Mouse (Mus musculus): Measurements from ENCODE around the gene Rgs9. TPM values are rescaled to one million over a fixed set of nuclear protein-coding genes. Genes with fewer than 3 reads are reported as not detected.

Gene Rgs9
- total RNA-seq, 1 experiment = 1.6 TPM

DNA sequence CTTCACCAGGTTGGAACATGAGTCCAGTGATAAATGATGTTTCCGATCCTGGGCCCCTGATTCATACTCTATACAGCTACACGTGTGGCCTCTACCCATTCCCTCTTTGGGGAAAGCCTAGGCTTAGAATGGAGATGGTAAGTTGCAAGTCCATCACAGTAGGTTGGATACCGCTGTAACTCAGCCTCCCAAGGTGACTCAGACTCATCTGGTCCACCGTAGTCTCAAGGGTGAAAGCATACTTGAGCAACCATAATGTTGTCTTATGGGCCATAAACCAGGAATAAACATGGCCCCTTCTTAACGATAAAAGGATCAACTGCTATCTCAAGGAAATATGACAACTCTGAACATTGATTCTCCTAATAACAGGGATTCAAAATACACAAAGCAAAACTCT is 109.7 kb downstream of the Rgs9 start:
- in situ Hi-C loops (cut with MboI; ENCODE audit: low sequenced_read_pairs in 2 of 2, unreplicated experiment in 2 of 2) = loop anchor here in 1 of 2 experiments (25.0 kb wide), 1 partner anchor 726 kb away; no protein-coding TSS in a partner anchor
- Histone ChIP-seq H3K9ac (ENCODE audit: insufficient read depth, low read depth, low read length, poor library complexity, severe bottlenecking) (no peak overlapping the region), H3K36me3 (ENCODE audit: control insufficient read depth, insufficient read depth, low read length, poor library complexity, severe bottlenecking) (no peaks in the 10 kb centered on the region), H3K4me1 (ENCODE audit: control insufficient read depth in 2 of 2, insufficient read depth in 2 of 2, low read length in 2 of 2, poor library complexity in 1 of 2) (no peaks in the 10 kb centered on the region), H3K27ac (ENCODE audit: insufficient read depth, low read depth, low read length, poor library complexity, severe bottlenecking) (no peak overlapping the region), H3K4me3 (ENCODE audit: insufficient read depth in 1 of 2, low read depth in 1 of 2, low read length in 2 of 2, poor library complexity in 1 of 2, severe bottlenecking in 1 of 2) (no peak overlapping the region), H3K9me3 (ENCODE audit: control insufficient read depth, insufficient read depth, low read depth, low read length) (no peaks in the 10 kb centered on the region)
- no peak for TF ChIP-seq MAFK (IDR thresholded peaks at IDR 0.05; ENCODE audit: insufficient read depth, low read depth, low read length)
- TF ChIP-seq HCFC1 (IDR thresholded peaks at IDR 0.05; ENCODE audit: borderline replicate concordance, insufficient read depth, low read length) = no peak
- no peak for TF ChIP-seq CHD2 (IDR thresholded peaks at IDR 0.05; ENCODE audit: low read depth, low read length)
- TF ChIP-seq ZNF384 (IDR thresholded peaks at IDR 0.05; ENCODE audit: low read depth, low read length) = no peak
- no peak for DNase-seq (ENCODE audit: low read depth, low spot score)

DNA sequence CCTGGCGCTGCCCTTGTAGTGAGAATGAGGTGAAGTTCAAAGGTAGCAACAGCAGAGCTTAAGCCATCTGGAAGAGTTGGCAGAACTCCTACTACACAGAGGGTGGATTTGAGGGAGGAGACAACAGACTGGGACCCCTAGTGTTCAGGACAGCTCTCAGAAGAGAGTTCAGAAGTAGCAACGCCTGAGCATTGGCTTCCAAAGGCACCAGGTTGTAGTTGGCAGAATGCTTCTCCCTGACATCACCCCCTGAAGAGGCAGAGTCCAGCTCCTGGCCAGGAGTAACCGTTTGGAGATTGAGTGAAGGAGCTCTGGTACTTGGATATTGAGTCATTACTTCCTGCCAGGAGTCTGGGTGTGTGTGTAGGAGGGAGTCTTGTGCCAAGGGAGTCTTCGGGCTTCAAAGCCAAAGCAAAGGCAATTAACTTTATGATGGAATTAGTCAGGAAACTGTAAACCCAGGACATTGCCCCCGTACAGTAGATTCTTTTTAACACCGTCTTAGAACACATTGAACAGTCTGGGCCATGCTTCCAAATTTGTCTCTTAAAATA is 110.2 kb downstream of the Rgs9 start:
- no peaks in the 10 kb centered on the region for H3K4me1 ChIP-seq (ENCODE audit: control insufficient read depth in 2 of 2, insufficient read depth in 2 of 2, low read length in 2 of 2, poor library complexity in 1 of 2)
- no peak overlapping the region for H3K4me3 ChIP-seq (ENCODE audit: insufficient read depth in 1 of 2, low read depth in 1 of 2, low read length in 2 of 2, poor library complexity in 1 of 2, severe bottlenecking in 1 of 2)
- H3K27ac ChIP-seq (ENCODE audit: insufficient read depth, low read depth, low read length, poor library complexity, severe bottlenecking) = no peak overlapping the region
- no peaks in the 10 kb centered on the region for H3K36me3 ChIP-seq (ENCODE audit: control insufficient read depth, insufficient read depth, low read length, poor library complexity, severe bottlenecking)
- no peak for DNase-seq (ENCODE audit: low read depth, low spot score)
- no peak overlapping the region for H3K9ac ChIP-seq (ENCODE audit: insufficient read depth, low read depth, low read length, poor library complexity, severe bottlenecking)
- in situ Hi-C loops (cut with MboI; ENCODE audit: low sequenced_read_pairs in 2 of 2, unreplicated experiment in 2 of 2) = loop anchor here in 1 of 2 experiments (25.0 kb wide), 1 partner anchor 725 kb away; no protein-coding TSS in a partner anchor
- no peak for TF ChIP-seq ZNF384 (IDR thresholded peaks at IDR 0.05; ENCODE audit: low read depth, low read length)
- no peak for TF ChIP-seq HCFC1 (IDR thresholded peaks at IDR 0.05; ENCODE audit: borderline replicate concordance, insufficient read depth, low read length)
- no peak for TF ChIP-seq ZC3H11A (IDR thresholded peaks at IDR 0.05; ENCODE audit: borderline replicate concordance, low read depth, low read length)
- TF ChIP-seq MAFK (IDR thresholded peaks at IDR 0.05; ENCODE audit: insufficient read depth, low read depth, low read length) = no peak
- TF ChIP-seq CHD2 (IDR thresholded peaks at IDR 0.05; ENCODE audit: low read depth, low read length) = no peak
- H3K9me3 ChIP-seq (ENCODE audit: control insufficient read depth, insufficient read depth, low read depth, low read length) = no peaks in the 10 kb centered on the region

DNA sequence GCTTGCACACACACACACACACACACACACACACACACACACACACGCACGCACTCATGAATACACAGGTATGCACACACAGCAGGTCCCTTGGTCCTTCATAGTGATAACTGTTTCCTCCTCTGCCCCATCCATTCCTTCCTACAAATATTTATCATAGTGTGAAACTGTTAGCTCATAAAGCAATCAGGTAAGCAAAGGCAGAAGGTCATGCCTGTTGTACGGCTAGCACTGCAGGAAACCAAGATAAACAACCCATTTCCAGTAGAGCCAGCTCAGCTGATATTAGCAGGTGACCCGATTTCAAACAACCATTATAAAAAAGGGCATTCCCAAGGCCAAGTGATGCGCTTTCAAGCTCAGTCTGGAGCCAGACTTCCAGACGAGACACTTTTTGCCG is 116.8 kb downstream of the Rgs9 start:
- H3K9ac ChIP-seq (ENCODE audit: insufficient read depth, low read depth, low read length, poor library complexity, severe bottlenecking) = no peak overlapping the region
- in situ Hi-C loops (cut with MboI; ENCODE audit: low sequenced_read_pairs in 2 of 2, unreplicated experiment in 2 of 2) = loop anchor here in 1 of 2 experiments (25.0 kb wide), 1 partner anchor 719 kb away; no protein-coding TSS in a partner anchor
- no peak for DNase-seq (ENCODE audit: low read depth, low spot score)
- TF ChIP-seq MAFK (IDR thresholded peaks at IDR 0.05; ENCODE audit: insufficient read depth, low read depth, low read length) (no peak), ZNF384 (IDR thresholded peaks at IDR 0.05; ENCODE audit: low read depth, low read length) (no peak), CHD2 (IDR thresholded peaks at IDR 0.05; ENCODE audit: low read depth, low read length) (no peak)
- H3K4me3 ChIP-seq (ENCODE audit: insufficient read depth in 1 of 2, low read depth in 1 of 2, low read length in 2 of 2, poor library complexity in 1 of 2, severe bottlenecking in 1 of 2) = no peak overlapping the region
- no peaks in the 10 kb centered on the region for H3K36me3 ChIP-seq (ENCODE audit: control insufficient read depth, insufficient read depth, low read length, poor library complexity, severe bottlenecking)
- no peak overlapping the region for H3K27ac ChIP-seq (ENCODE audit: insufficient read depth, low read depth, low read length, poor library complexity, severe bottlenecking)
- H3K9me3 ChIP-seq (ENCODE audit: control insufficient read depth, insufficient read depth, low read depth, low read length) = no peaks in the 10 kb centered on the region
- H3K4me1 ChIP-seq (ENCODE audit: control insufficient read depth in 2 of 2, insufficient read depth in 2 of 2, low read length in 2 of 2, poor library complexity in 1 of 2) = no peaks in the 10 kb centered on the region

DNA sequence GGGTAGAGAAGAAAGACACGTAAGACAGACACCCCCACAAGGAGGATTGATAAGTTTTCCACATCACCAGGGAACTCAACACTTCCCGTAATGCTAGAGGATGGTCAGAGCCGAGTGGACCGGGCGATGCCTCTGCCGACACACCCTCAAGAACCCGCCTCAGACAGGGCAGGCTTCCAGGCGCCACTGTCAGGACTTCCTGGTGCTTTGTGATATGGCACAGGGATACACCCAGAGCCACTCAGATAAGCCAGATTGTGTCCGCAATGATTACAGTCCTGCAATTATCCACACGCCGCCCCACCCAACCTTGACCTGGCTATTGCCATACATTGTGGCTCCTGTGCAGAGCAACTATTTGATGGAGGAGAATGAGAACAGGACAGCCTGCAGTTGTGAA is 117.6 kb downstream of the Rgs9 start:
- Histone ChIP-seq H3K36me3 (ENCODE audit: control insufficient read depth, insufficient read depth, low read length, poor library complexity, severe bottlenecking) (no peaks in the 10 kb centered on the region), H3K4me3 (ENCODE audit: insufficient read depth in 1 of 2, low read depth in 1 of 2, low read length in 2 of 2, poor library complexity in 1 of 2, severe bottlenecking in 1 of 2) (no peak overlapping the region), H3K9ac (ENCODE audit: insufficient read depth, low read depth, low read length, poor library complexity, severe bottlenecking) (no peak overlapping the region), H3K4me1 (ENCODE audit: control insufficient read depth in 2 of 2, insufficient read depth in 2 of 2, low read length in 2 of 2, poor library complexity in 1 of 2) (no peaks in the 10 kb centered on the region), H3K9me3 (ENCODE audit: control insufficient read depth, insufficient read depth, low read depth, low read length) (no peaks in the 10 kb centered on the region), H3K27ac (ENCODE audit: insufficient read depth, low read depth, low read length, poor library complexity, severe bottlenecking) (no peak overlapping the region)
- TF ChIP-seq ZNF384 (IDR thresholded peaks at IDR 0.05; ENCODE audit: low read depth, low read length) (no peak), HCFC1 (IDR thresholded peaks at IDR 0.05; ENCODE audit: borderline replicate concordance, insufficient read depth, low read length) (no peak), MAFK (IDR thresholded peaks at IDR 0.05; ENCODE audit: insufficient read depth, low read depth, low read length) (no peak), CHD2 (IDR thresholded peaks at IDR 0.05; ENCODE audit: low read depth, low read length) (no peak), ZC3H11A (IDR thresholded peaks at IDR 0.05; ENCODE audit: borderline replicate concordance, low read depth, low read length) (no peak)
- DNase-seq (ENCODE audit: low read depth, low spot score) = no peak
- in situ Hi-C loops (cut with MboI; ENCODE audit: low sequenced_read_pairs in 2 of 2, unreplicated experiment in 2 of 2) = loop anchor here in 1 of 2 experiments (25.0 kb wide), 1 partner anchor 718 kb away; no protein-coding TSS in a partner anchor
